Comparison of ENCODE assay signal across 16 mouse cellular contexts in the genomic region with DNA sequence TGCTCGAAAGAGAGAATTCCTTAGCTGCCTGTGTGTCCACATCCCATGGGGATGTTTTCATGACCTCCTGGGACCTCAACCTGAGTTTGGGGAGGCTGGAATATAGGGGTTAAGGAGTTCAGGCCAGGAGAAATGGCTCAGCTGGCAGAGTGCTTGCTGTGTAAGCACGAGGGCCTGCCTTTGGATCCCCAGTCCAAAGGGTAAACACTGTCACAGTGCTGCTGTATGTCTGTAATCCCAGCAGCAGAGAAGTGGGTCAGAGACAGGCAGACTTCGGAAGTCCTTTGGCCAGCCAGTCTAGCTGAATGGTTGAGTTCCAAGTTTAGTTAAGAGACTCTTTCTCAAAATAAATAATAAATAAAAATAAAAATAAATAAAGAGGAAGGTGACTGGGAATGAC. TPM values are rescaled to one million over a fixed set of nuclear protein-coding genes. Genes with fewer than 3 reads are reported as not detected.
A peak's percentile ranks its signal among the peaks of the same experiment; 100 is the strongest.
DNase-seq lines count a peak whose midpoint lies in the region; ATAC-seq lines count a peak whose summit lies in the region.
"Had no signal": no experiment of that assay in that cellular context is flagged by ENCODE, and none has a peak within 500 bp of the region (broad histone marks: within the 10 kb centered on the region; RNA-seq: fewer than 3 reads in every experiment).

No protein-coding gene starts in this region.

- H3K9me3 ChIP-seq in liver, embryonic 16.5 days (replicated peaks; ENCODE audit: control insufficient read depth, low read length) = no peaks in the 10 kb centered on the region
- H3K9me3 ChIP-seq in neural tube, embryonic 15.5 days (replicated peaks) = no peaks in the 10 kb centered on the region
- H3K9me3 ChIP-seq: heart, embryonic 10.5 days; midbrain, embryonic 10.5 days; neural tube, embryonic 12.5 days had no signal

- no peaks in the 10 kb centered on the region; the same call in none of the 2 replicates for H3K4me1 ChIP-seq in liver, embryonic 16.5 days (ENCODE audit: control insufficient read depth, low read depth, low read length)
- H3K4me1 ChIP-seq in neural tube, embryonic 15.5 days = peaks cover 5% of the 10 kb centered on the region; the same call in 1 of the 2 replicates

- 24% methylated on average over 3 of the region's 3 CpGs for WGBS in liver, embryonic 16.5 days (ENCODE audit: insufficient replicate concordance)
- 61% methylated on average over 3 of the region's 3 CpGs for WGBS in neural tube, embryonic 15.5 days

- no peak overlapping the region for H3K27ac ChIP-seq in liver, embryonic 16.5 days (ENCODE audit: low read length)
- no peak overlapping the region for H3K27ac ChIP-seq in neural tube, embryonic 15.5 days (replicated peaks)
- H3K27ac ChIP-seq: heart, embryonic 10.5 days; hindbrain, embryonic 13.5 days; neural tube, embryonic 12.5 days had no signal

- ATAC-seq in liver, embryonic 16.5 days (ENCODE audit: low read depth) = peak; percentile 73
- no peak for ATAC-seq in neural tube, embryonic 15.5 days (ENCODE audit: low FRiP score)
- ATAC-seq: intestine, embryonic 16.5 days had no signal

- no peaks in the 10 kb centered on the region for H3K27me3 ChIP-seq in liver, embryonic 16.5 days (ENCODE audit: control insufficient read depth, insufficient read depth, low read depth, low read length)
- no peaks in the 10 kb centered on the region for H3K27me3 ChIP-seq in neural tube, embryonic 15.5 days (replicated peaks)

- H3K4me3 ChIP-seq in liver, embryonic 16.5 days (ENCODE audit: low read depth, low read length) = no peak overlapping the region
- no peak overlapping the region for H3K4me3 ChIP-seq in neural tube, embryonic 15.5 days (replicated peaks)
- H3K4me3 ChIP-seq: hindbrain, embryonic 13.5 days; midbrain, embryonic 10.5 days; neural tube, embryonic 12.5 days had no signal

- no peaks in the 10 kb centered on the region for H3K36me3 ChIP-seq in liver, embryonic 16.5 days (ENCODE audit: control insufficient read depth, insufficient read depth)
- no peaks in the 10 kb centered on the region for H3K36me3 ChIP-seq in neural tube, embryonic 15.5 days
- H3K36me3 ChIP-seq: heart, embryonic 10.5 days; hindbrain, embryonic 13.5 days; midbrain, embryonic 10.5 days; neural tube, embryonic 12.5 days had no signal

- H3K4me2 ChIP-seq in liver, embryonic 16.5 days (ENCODE audit: low read depth, low read length) = no peak overlapping the region
- H3K4me2 ChIP-seq in neural tube, embryonic 15.5 days = no peak overlapping the region
- H3K4me2 ChIP-seq: hindbrain, embryonic 13.5 days; neural tube, embryonic 12.5 days had no signal

- peak; percentile 68 for DNase-seq in heart, adult 11 months
- no peak for DNase-seq in heart, postnatal 14 days
- DNase-seq in fibroblast of lung, adult 2 months (ENCODE audit: low read depth) = peak; percentile 4
- DNase-seq in kidney, postnatal 25 days = peak; percentile 74 to 85
- DNase-seq in adrenal gland, adult 18-20 months (ENCODE audit: low spot score in 2 of 2) = no peak
- DNase-seq: B cell, adult 2 months; gastrocnemius, postnatal 25 days; heart, postnatal 10 days; lung, postnatal 4 days had no signal

- intact Hi-C loops in heart, postnatal 14 days (cut with DNase I) = loop anchor here (5.0 kb wide), 1 partner anchor 110 kb away; no protein-coding TSS in a partner anchor

- no peak overlapping the region for H3K9ac ChIP-seq in liver, embryonic 16.5 days (ENCODE audit: low read depth, low read length)
- no peak overlapping the region for H3K9ac ChIP-seq in neural tube, embryonic 15.5 days (replicated peaks)
- H3K9ac ChIP-seq: hindbrain, embryonic 13.5 days; neural tube, embryonic 12.5 days had no signal

RNA-seq across cellular contexts. Expression of a gene that starts 48.2 kb away (rescaled TPM):
- 10 to 100 TPM; 10.8 to 12.7 TPM for total RNA-seq in heart, postnatal 14 days (2021)
- 0.22 and 0.27 TPM in 2 replicates for polyA plus RNA-seq in liver, embryonic 16.5 days (2015; fragmentation: Nextera tagmentation; extraction: Ambion mirVana)
- total RNA-seq in adrenal gland, adult 18-20 months (2021) = 1 to 10 TPM; 1.8 to 2.1 TPM
- 33.0 and 38.8 TPM in 2 replicates for polyA plus RNA-seq in neural tube, embryonic 15.5 days (2015; fragmentation: Nextera tagmentation; extraction: Ambion mirVana)

Comparison
In these comparisons a context has a peak if more than half of its experiments do, and no peak if none do; other contexts are left out.
1. DNase-seq: peak in heart, adult 11 months (single experiment), fibroblast of lung, adult 2 months (single experiment) and kidney, postnatal 25 days (2 of 2); none in heart, postnatal 14 days (0 of 2) and adrenal gland, adult 18-20 months (0 of 2).